Mouse (Mus musculus) embryo, embryonic 11 days (tissue): ENCODE measurements at regions not wholly inside any gene's neighbourhood (a gene's known extent, or its start where the extent isn't known, plus 50 kb on each side); places are given as distances from the start of the nearest gene placed in this dataset.

Source experiments
- DNase-seq: peaks from one replicate; pipeline ENCODE4 v3.0.0-alpha.2; 2015

GRCm38 (mm10) chr14:48005092-48005928, 115.3 kb upstream of the Peli2 start:
- DNase-seq: no peak

GRCm38 (mm10) chr14:48005929-48006309, 114.7 kb upstream of the Peli2 start:
- no peak for DNase-seq

GRCm38 (mm10) chr14:48012361-48013215, 108.0 kb upstream of the Peli2 start:
- no peak for DNase-seq

GRCm38 (mm10) chr14:48013431-48013830, 107.2 kb upstream of the Peli2 start:
- no peak for DNase-seq

- no peak for DNase-seq
These were observed 105.8 kb upstream of the Peli2 start for GRCm38 (mm10) chr14:48014776-48015175.

- DNase-seq: no peak
These were observed 102.7 kb upstream of the Peli2 start for GRCm38 (mm10) chr14:48017971-48018370.

- no peak for DNase-seq
These were observed 101.3 kb upstream of the Peli2 start for GRCm38 (mm10) chr14:48019331-48019730.

GRCm38 (mm10) chr14:48022271-48022670, 98.4 kb upstream of the Peli2 start:
- DNase-seq: no peak

- DNase-seq: no peak
These were observed 96.5 kb upstream of the Peli2 start for GRCm38 (mm10) chr14:48024051-48024693.

GRCm38 (mm10) chr14:48039286-48039790, 81.3 kb upstream of the Peli2 start:
- DNase-seq: no peak

GRCm38 (mm10) chr14:48046094-48046493, 74.5 kb upstream of the Peli2 start:
- DNase-seq: no peak

- no peak for DNase-seq
These were observed 73.8 kb upstream of the Peli2 start for GRCm38 (mm10) chr14:48046831-48047230.

- DNase-seq: no peak
These were observed 70.7 kb upstream of the Peli2 start for GRCm38 (mm10) chr14:48049698-48050459.

- DNase-seq: no peak
These were observed 70.2 kb upstream of the Peli2 start for GRCm38 (mm10) chr14:48050460-48050760.

GRCm38 (mm10) chr14:48051971-48052370, 68.7 kb upstream of the Peli2 start:
- no peak for DNase-seq

GRCm38 (mm10) chr14:48052405-48052804, 68.2 kb upstream of the Peli2 start:
- peak; percentile 30 for DNase-seq

GRCm38 (mm10) chr14:48053151-48053550, 67.5 kb upstream of the Peli2 start:
- peak; percentile 70 for DNase-seq

- DNase-seq: no peak
These were observed 65.9 kb upstream of the Peli2 start for GRCm38 (mm10) chr14:48054719-48055118.

GRCm38 (mm10) chr14:48055861-48056260, 64.8 kb upstream of the Peli2 start:
- no peak for DNase-seq

GRCm38 (mm10) chr14:48058234-48058868, 62.3 kb upstream of the Peli2 start:
- no peak for DNase-seq

GRCm38 (mm10) chr14:48059664-48060455, 60.8 kb upstream of the Peli2 start:
- no peak for DNase-seq
